Mouse (Mus musculus) bone marrow, adult 2 months (tissue): ENCODE data around the gene Aldh9a1.

Source experiments
- CTCF ChIP-seq: fragments of 200-500 bp; IDR thresholded peaks from 2 replicates; pipeline ENCODE4 v1.5.1; 2011; ENCODE audit warnings: low read length, control low read depth; ENCODE audit not compliant: control insufficient read depth, insufficient read depth
- POLR2A ChIP-seq: fragments of 200-500 bp; IDR thresholded peaks from 2 replicates; pipeline ENCODE4 v1.6.1; 2011; ENCODE audit warnings: low read depth, mild to moderate bottlenecking, control low read depth, low read length, borderline replicate concordance; ENCODE audit not compliant: control insufficient read depth

- TF ChIP-seq POLR2A: no peak
- TF ChIP-seq CTCF: no peak
These were observed 55.4 kb downstream of the Aldh9a1 start for GRCm38 (mm10) chr1:167405237-167405636.
